Mouse (Mus musculus) megakaryocyte, embryonic 14.5 days (primary cell): Measurements from ENCODE around the gene Espnl. TPM values are rescaled to one million over a fixed set of nuclear protein-coding genes. Genes with fewer than 3 reads are reported as not detected.
A peak's percentile ranks its signal among the peaks of the same experiment; 100 is the strongest.

ENCODE experiments used
- H3K27me3 ChIP-seq: replicated peaks from 2 replicates; pipeline ENCODE3; 2012; ENCODE audit warnings: inconsistent platforms
- H3K36me3 ChIP-seq: replicated peaks from 2 replicates; pipeline ENCODE3; 2012; ENCODE audit warnings: low read length, inconsistent platforms, mixed read lengths
- H3K4me1 ChIP-seq: 2 replicates; pipeline ENCODE4 v1.6.1; 2012; ENCODE audit warnings: inconsistent platforms
- H3K4me3 ChIP-seq: replicated peaks from 2 replicates; pipeline ENCODE3; 2012; ENCODE audit warnings: moderate library complexity, mild to moderate bottlenecking, inconsistent platforms
- H3K9me3 ChIP-seq: 2 replicates; pipeline ENCODE4 v1.6.1; 2012; ENCODE audit warnings: inconsistent platforms
- FLI1 ChIP-seq: IDR thresholded peaks from 2 replicates; pipeline ENCODE4 v1.6.1; 2012; ENCODE audit warnings: low read length, inconsistent platforms, mixed read lengths
- GATA1 ChIP-seq: IDR thresholded peaks from 3 replicates; pipeline ENCODE4 v1.6.1; 2012; ENCODE audit warnings: mixed read lengths, low read length, inconsistent platforms, borderline replicate concordance
- polyA plus RNA-seq: library from polyadenylated mRNA; stranded (reverse); fragments of >175 nt; gene quantifications from 2 replicates; pipeline ENCODE4 v1.2.3, GENCODE M21; 2012; ENCODE audit warnings: low replicate concordance; ENCODE audit not compliant: insufficient read depth

Gene Espnl
- polyA plus RNA-seq, 1 experiment = 0.23 TPM

- H3K4me1 ChIP-seq = peaks cover 14% of the 10 kb centered on the region
- no peak for TF ChIP-seq GATA1
- no peak for TF ChIP-seq FLI1
- H3K4me3 ChIP-seq = no peak within 1 kb of the TSS
- H3K9me3 ChIP-seq = no peaks in the 10 kb centered on the region
- H3K27me3 ChIP-seq = peaks cover 78% of the 10 kb centered on the region
- no peaks in the 10 kb centered on the region for H3K36me3 ChIP-seq
These were observed 29.0 kb downstream of the Espnl start, which contains the start of gene Klhl30 for GRCm38 (mm10) chr1:91350841-91351240. Klhl30 (plus strand) TSS chr1:91351016.

- no peaks in the 10 kb centered on the region for H3K36me3 ChIP-seq
- no peak for TF ChIP-seq GATA1
- TF ChIP-seq FLI1 = no peak
- H3K9me3 ChIP-seq = no peaks in the 10 kb centered on the region
- H3K27me3 ChIP-seq = peaks cover 78% of the 10 kb centered on the region
- no peak overlapping the region for H3K4me3 ChIP-seq
- H3K4me1 ChIP-seq = peaks cover 14% of the 10 kb centered on the region
These were observed 29.4 kb downstream of the Espnl start for GRCm38 (mm10) chr1:91351249-91351648.

GRCm38 (mm10) chr1:91352277-91352676 lies 30.4 kb downstream of the Espnl start:
- no peak for TF ChIP-seq GATA1
- TF ChIP-seq FLI1 = no peak
- Histone ChIP-seq H3K4me3 (no peak overlapping the region), H3K36me3 (no peaks in the 10 kb centered on the region), H3K9me3 (no peaks in the 10 kb centered on the region), H3K27me3 (peaks cover 78% of the 10 kb centered on the region), H3K4me1 (peaks cover 14% of the 10 kb centered on the region)

- Histone ChIP-seq H3K27me3 (peaks cover 84% of the 10 kb centered on the region), H3K4me3 (no peak overlapping the region), H3K4me1 (peaks cover 3% of the 10 kb centered on the region; the same call in 1 of the 2 replicates), H3K9me3 (no peaks in the 10 kb centered on the region), H3K36me3 (no peaks in the 10 kb centered on the region)
- TF ChIP-seq FLI1 = no peak
- TF ChIP-seq GATA1 = no peak
These were observed 34.2 kb downstream of the Espnl start for GRCm38 (mm10) chr1:91356105-91356504.

- peaks cover 37% of the 10 kb centered on the region for H3K9me3 ChIP-seq
- no peak overlapping the region for H3K4me3 ChIP-seq
- TF ChIP-seq FLI1 (no peak), GATA1 (no peak)
- H3K4me1 ChIP-seq = peaks cover 15% of the 10 kb centered on the region
- H3K36me3 ChIP-seq = peaks cover 4% of the 10 kb centered on the region
- peaks cover 79% of the 10 kb centered on the region for H3K27me3 ChIP-seq
These were observed 40.2 kb downstream of the Espnl start for GRCm38 (mm10) chr1:91362113-91362512.

- no peak for TF ChIP-seq FLI1
- TF ChIP-seq GATA1 = no peak
- Histone ChIP-seq H3K36me3 (peaks cover 22% of the 10 kb centered on the region), H3K27me3 (peaks cover 63% of the 10 kb centered on the region), H3K4me1 (peaks cover 20% of the 10 kb centered on the region), H3K9me3 (peaks cover 37% of the 10 kb centered on the region), H3K4me3 (no peak overlapping the region)
These were observed 43.2 kb downstream of the Espnl start for GRCm38 (mm10) chr1:91364822-91365644.

- H3K27me3 ChIP-seq = peaks cover 58% of the 10 kb centered on the region
- H3K4me3 ChIP-seq = peak overlapping the region; percentile 91
- peaks cover 29% of the 10 kb centered on the region for H3K36me3 ChIP-seq
- no peak for TF ChIP-seq FLI1
- TF ChIP-seq GATA1 = no peak
- peaks cover 20% of the 10 kb centered on the region for H3K4me1 ChIP-seq
- peaks cover 37% of the 10 kb centered on the region for H3K9me3 ChIP-seq
These were observed 43.9 kb downstream of the Espnl start for GRCm38 (mm10) chr1:91365816-91366214.

- TF ChIP-seq FLI1 (no peak), GATA1 (no peak)
- peak within 1 kb of the TSS; percentile 91 for H3K4me3 ChIP-seq
- H3K9me3 ChIP-seq = peaks cover 36% of the 10 kb centered on the region
- H3K4me1 ChIP-seq = peaks cover 20% of the 10 kb centered on the region
- peaks cover 51% of the 10 kb centered on the region for H3K27me3 ChIP-seq
- peaks cover 36% of the 10 kb centered on the region for H3K36me3 ChIP-seq
These were observed 44.6 kb downstream of the Espnl start, which contains the start of gene Erfe for GRCm38 (mm10) chr1:91366215-91367108. Erfe (plus strand) TSS chr1:91366430.

GRCm38 (mm10) chr1:91367295-91367694 lies 45.4 kb downstream of the Espnl start:
- H3K4me3 ChIP-seq = no peak overlapping the region
- TF ChIP-seq FLI1 (no peak), GATA1 (no peak)
- H3K9me3 ChIP-seq = peaks cover 29% of the 10 kb centered on the region
- peaks cover 44% of the 10 kb centered on the region for H3K36me3 ChIP-seq
- H3K27me3 ChIP-seq = peaks cover 43% of the 10 kb centered on the region
- peaks cover 20% of the 10 kb centered on the region for H3K4me1 ChIP-seq
